Mouse (Mus musculus) thymus, adult 2 months (tissue): ENCODE data around the gene Vmn1r51.
"Not testable (repeated sequence)": the region's sequence is repeated elsewhere in the genome, so short reads cannot be mapped to it uniquely, and the experiment has no call there.

Experiments
- CTCF ChIP-seq: fragments of 200-500 bp; IDR thresholded peaks from 2 replicates; pipeline ENCODE4 v1.5.1; 2012; ENCODE audit warnings: mild to moderate bottlenecking, control low read depth, low read length, moderate library complexity, borderline replicate concordance; ENCODE audit not compliant: control insufficient read depth, poor library complexity, insufficient read depth; ENCODE audit errors: extremely low read depth
- POLR2A ChIP-seq: fragments of 200-500 bp; IDR thresholded peaks from 2 replicates; pipeline ENCODE4 v1.6.1; 2012; ENCODE audit warnings: mild to moderate bottlenecking, low read length, control low read depth, moderate library complexity; ENCODE audit not compliant: control insufficient read depth, poor library complexity, insufficient read depth; ENCODE audit errors: extremely low read depth

GRCm38 (mm10) chr6:90122296-90122695, at the start of gene Vmn1r51:
- TF ChIP-seq CTCF, POLR2A: not testable (repeated sequence)
